Mouse (Mus musculus): ENCODE data around the gene Fam78a.

Gene Fam78a

DNA sequence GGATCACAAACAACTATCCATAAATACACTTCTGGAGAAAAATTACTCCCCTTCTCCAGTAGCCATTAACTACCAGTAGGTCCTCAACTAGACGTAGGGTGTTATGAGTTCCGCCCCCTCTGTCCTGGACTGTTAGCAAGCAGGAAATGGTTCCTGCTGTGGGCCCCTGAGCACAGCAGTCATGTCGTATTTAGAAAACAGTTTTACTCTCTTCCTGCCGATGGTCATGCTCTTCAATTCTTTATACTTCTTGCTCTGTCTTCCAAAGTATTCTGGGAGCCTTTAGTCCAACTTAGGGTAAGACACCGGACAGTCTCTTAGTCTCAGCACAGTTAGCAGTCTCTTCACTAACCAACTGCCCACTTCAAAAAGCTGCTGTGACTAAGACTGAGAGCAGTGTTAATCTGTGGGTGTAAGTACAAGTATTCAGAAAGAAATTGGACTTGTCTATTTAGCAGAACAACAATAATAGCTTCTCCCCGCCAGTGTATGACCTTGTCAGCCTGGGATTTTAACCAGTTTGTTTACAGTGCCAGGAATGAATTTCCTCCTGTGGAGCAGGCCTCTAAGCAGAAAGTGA, 47.3 kb downstream of the Fam78a start:
- no peak for DNase-seq

GRCm38 (mm10) chr2:32034206-32034605, 50.5 kb downstream of the Fam78a start:
- no peak for DNase-seq

DNA sequence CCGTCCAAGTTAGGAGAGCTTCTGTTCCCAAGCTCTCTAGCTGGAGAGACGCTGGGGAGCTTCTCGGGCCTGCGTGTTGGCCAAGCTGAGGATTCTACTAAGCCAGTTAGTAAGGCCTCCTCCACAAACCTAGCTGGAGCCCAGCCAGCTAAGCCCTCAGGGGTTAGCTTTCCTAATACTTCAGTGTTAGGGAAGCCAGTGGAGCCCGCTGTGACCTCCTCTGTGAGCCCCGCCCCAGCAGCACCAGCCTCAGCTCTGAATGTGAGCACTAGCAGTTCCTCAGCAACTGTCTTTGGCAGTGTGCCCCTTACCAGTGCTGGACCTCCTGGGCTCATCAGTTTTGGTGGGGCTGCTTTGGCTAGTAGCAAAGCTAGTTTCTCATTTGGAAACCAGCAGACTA, 51.2 kb downstream of the Fam78a start:
- DNase-seq: no peak

DNA sequence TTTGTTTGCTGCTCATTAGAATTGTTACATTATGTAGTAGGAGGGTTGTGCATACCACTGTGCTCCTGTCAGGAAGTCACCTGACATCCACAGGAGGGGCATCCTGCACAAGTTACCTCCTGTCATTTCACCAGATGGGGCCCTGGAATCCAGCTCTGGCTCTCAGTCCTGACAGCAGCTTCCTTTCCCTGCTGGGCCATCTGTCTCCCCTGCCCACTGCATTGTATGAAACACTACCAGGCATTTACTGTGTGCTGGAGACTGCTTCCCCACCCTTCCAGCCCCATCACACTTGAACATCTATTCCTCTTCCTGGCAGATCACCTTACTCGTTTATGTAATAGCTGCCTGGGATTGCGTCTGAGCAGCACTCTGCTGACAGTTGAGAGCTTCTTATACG, 55.0 kb downstream of the Fam78a start:
- no peak for DNase-seq

DNA sequence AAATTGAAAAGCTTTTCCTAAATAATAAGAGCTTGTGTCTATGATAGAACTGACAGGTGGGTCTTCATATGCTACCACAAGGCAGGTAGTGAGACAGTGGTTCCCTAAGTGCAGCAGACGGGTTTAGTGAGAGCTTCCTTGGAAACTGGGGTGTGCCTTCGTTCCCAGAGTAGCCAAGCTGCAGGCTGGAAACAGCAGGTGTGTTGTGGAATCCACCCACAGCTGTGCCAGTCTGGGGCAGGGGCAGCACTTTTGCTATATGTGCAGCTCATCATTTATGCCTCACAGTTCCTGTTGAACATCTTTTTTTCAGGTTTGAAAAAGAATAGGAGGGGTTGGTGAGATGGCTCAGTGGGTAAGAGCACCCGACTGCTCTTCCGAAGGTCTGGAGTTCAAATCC, 60.3 kb downstream of the Fam78a start:
- DNase-seq: no peak

DNA sequence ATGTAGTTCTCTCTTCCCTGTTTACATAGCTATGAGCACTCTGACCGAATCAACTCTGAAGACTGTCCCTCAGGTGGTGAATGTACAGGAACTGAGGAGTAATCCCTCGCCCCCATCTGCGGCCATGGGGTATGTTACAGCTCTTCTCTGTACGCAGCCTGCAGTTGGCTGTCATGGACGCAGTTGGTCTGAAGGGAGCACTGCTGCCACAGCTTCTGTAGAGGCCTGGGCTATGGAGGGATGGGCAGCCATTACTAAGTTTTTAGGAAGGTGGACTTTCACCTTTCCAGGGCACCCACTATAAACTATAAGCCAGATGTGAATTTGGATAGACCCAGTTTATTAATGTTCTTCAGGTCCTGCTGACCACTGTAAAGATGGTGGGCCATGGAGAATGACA, 64.4 kb downstream of the Fam78a start:
- no peak for DNase-seq

DNA sequence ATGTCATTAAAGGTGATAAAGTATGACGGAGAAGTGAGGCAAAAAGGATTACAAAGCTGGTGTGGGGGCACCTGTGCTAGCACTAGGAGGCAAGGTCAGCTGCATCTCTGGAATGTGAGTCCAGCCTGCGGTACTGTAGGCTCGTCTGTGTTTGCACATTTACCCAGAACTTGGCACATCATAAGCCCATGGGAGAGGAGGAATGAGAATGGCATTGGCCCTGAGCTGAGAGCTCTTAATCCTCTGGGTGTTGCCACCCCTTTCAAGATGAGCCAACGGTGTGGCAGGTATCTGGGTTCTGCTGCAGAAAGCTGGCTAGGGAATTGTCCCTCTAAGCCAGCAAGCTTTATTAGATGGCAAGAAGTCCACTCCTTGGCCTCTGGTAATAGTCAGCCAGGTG, 65.0 kb downstream of the Fam78a start:
- DNase-seq: peak; percentile 20 to 59

GRCm38 (mm10) chr2:32008716-32009115, 75.9 kb downstream of the Fam78a start:
- DNase-seq: no peak

DNA sequence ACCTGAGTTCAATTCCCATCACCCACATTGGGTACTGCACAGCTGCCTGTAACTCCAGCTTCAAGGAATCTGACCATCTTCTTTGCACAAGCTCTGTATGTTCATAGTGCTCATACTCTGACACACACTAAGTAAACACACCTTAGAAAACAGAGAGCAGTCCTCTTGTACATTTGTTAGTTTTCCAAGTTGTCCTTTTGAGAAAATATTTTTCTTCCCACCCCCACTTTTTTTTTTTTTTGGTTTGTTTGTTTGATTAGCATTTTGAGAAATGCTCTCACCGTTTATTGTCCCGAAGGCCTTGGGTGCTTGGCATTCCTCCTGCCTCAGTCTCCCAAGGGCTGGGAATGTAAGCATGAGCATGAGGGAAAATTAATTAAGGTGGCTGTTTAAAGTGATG, 76.3 kb downstream of the Fam78a start:
- no peak for DNase-seq

Data from kidney, adult 8-10 months (tissue).